Mouse (Mus musculus) midbrain, embryonic 12.5 days (tissue): ENCODE measurements around the gene Gpsm3. TPM values are rescaled to one million over a fixed set of nuclear protein-coding genes. Genes with fewer than 3 reads are reported as not detected.

ENCODE experiments used
- ATAC-seq: fragments of 200-750 bp; cut with Nextera tagmentation; 2 replicates; pipeline ENCODE4 v1.8.0; 2017; ENCODE audit warnings: low read depth, moderate TSS enrichment, moderate library complexity; ENCODE audit not compliant: low FRiP score
- H3K27ac ChIP-seq: fragments of 300-500 bp; sonication (generic); replicated peaks from 2 replicates; pipeline ENCODE4 v1.5.1; 2016; ENCODE audit warnings: mild to moderate bottlenecking
- H3K27me3 ChIP-seq: fragments of 300-500 bp; sonication (generic); 2 replicates; pipeline ENCODE4 v1.6.1; 2016; ENCODE audit warnings: mild to moderate bottlenecking
- H3K36me3 ChIP-seq: fragments of 300-500 bp; sonication (generic); 2 replicates; pipeline ENCODE4 v1.6.1; 2016
- H3K4me1 ChIP-seq: fragments of 300-500 bp; sonication (generic); 2 replicates; pipeline ENCODE4 v1.6.1; 2016
- H3K4me2 ChIP-seq: fragments of 300-500 bp; sonication (generic); replicated peaks from 2 replicates; pipeline ENCODE4 v1.6.1; 2016; ENCODE audit warnings: mild to moderate bottlenecking, moderate library complexity
- H3K4me3 ChIP-seq: fragments of 300-500 bp; sonication (generic); 2 replicates; pipeline ENCODE4 v1.5.1; 2016; ENCODE audit warnings: mild to moderate bottlenecking
- H3K9ac ChIP-seq: fragments of 300-500 bp; sonication (generic); replicated peaks from 2 replicates; pipeline ENCODE4 v1.6.1; 2016; ENCODE audit warnings: mild to moderate bottlenecking, moderate library complexity
- H3K9me3 ChIP-seq: fragments of 300-500 bp; sonication (generic); 2 replicates; pipeline ENCODE4 v1.6.1; 2016; ENCODE audit warnings: mild to moderate bottlenecking
- WGBS: fragments of 180-500 bp; shearing (Covaris S2); methylation state at CpG from one replicate; pipeline ENCODE4 v1.1.7; 2016; 5-methylcytosine and 5-hydroxymethylcytosine counted together
- polyA plus RNA-seq: library from polyadenylated mRNA; unstranded; fragments of >200 nt; fragmentation: Nextera tagmentation; extraction: Ambion mirVana; gene quantifications from 2 replicates; pipeline ENCODE4 v1.2.1, GENCODE M21; 2016

Gpsm3 gene
- polyA plus RNA-seq, 1 experiment from 2014 or later, result 3.3 TPM

- 83% methylated on average over 8 of the region's 8 CpGs for WGBS
- ATAC-seq, result no peak
- no peaks in the 10 kb centered on the region for H3K9me3 ChIP-seq
- no peaks in the 10 kb centered on the region for H3K27me3 ChIP-seq
- H3K4me2 ChIP-seq, result no peak overlapping the region
- 0 out of 2 replicates have a peak overlapping the region, but pooled peaks have one; percentile 6 for H3K27ac ChIP-seq
- H3K36me3 ChIP-seq, result no peaks in the 10 kb centered on the region
- peaks cover 22% of the 10 kb centered on the region for H3K4me1 ChIP-seq
- H3K9ac ChIP-seq, result no peak overlapping the region
- H3K4me3 ChIP-seq, result no peak overlapping the region
Observed at GRCm38 (mm10) chr17:34583819-34584218, 5.8 kb upstream of the Gpsm3 start.

- no peaks in the 10 kb centered on the region for H3K36me3 ChIP-seq
- no peak overlapping the region for H3K4me2 ChIP-seq
- H3K4me3 ChIP-seq, result no peak overlapping the region
- peaks cover 35% of the 10 kb centered on the region for H3K4me1 ChIP-seq
- no peaks in the 10 kb centered on the region for H3K27me3 ChIP-seq
- no peaks in the 10 kb centered on the region for H3K9me3 ChIP-seq
- H3K27ac ChIP-seq, result no peak overlapping the region; the same call in 1 of the 2 replicates
- no peak for ATAC-seq
- 88% methylated on average over 8 of the region's 8 CpGs for WGBS
- H3K9ac ChIP-seq, result peak overlapping the region; percentile 87; the same call in 1 of the 2 replicates
Observed at GRCm38 (mm10) chr17:34585121-34585520, 4.5 kb upstream of the Gpsm3 start.

DNA sequence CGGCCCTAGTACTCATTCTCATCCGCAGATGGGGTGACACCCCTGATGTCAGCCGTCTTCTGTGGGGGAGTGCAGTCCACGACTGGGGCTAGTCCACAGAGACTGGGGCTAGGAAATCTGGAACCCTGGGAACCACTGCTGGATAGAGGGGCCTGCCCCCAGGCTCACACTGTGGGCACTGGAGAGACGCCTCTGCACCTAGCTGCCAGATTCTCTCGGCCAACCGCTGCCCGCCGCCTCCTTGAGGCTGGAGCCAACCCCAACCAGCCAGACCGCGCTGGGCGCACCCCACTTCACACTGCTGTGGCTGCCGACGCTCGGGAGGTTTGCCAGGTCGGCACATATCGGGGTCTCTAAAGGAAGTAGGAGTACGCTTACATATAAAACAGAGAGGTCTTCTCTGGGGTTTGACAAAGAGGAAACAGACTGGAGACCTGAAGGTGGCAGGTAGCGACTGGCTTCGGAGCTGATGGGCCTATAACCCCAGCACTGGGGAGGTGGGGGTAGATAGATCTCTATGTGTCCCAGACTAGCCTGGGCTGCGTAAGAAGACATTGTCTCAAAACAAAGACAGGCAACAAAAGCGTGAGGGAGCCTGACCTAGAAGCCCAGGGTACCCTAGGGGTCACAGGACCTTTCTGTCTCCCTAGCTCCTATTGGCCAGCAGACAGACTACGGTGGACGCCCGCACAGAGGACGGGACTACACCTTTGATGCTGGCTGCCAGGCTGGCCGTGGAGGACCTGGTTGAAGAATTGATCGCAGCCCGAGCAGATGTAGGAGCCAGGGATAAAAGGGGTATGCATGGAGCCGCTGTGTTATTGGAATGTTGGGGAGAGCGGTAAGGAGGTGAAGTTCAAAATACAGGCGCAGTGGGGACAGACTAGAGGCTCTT, 3.5 kb upstream of the Gpsm3 start:
- peak overlapping the region; percentile 99 for H3K27ac ChIP-seq
- ATAC-seq, result peak; percentile 36
- no peaks in the 10 kb centered on the region for H3K9me3 ChIP-seq
- peaks cover 45% of the 10 kb centered on the region for H3K4me1 ChIP-seq
- H3K9ac ChIP-seq, result peak overlapping the region; percentile 87
- no peaks in the 10 kb centered on the region for H3K27me3 ChIP-seq
- peak overlapping the region; percentile 72 for H3K4me2 ChIP-seq
- H3K36me3 ChIP-seq, result no peaks in the 10 kb centered on the region
- 15% methylated on average over 32 of the region's 32 CpGs for WGBS
- H3K4me3 ChIP-seq, result peak overlapping the region; percentile 77

DNA sequence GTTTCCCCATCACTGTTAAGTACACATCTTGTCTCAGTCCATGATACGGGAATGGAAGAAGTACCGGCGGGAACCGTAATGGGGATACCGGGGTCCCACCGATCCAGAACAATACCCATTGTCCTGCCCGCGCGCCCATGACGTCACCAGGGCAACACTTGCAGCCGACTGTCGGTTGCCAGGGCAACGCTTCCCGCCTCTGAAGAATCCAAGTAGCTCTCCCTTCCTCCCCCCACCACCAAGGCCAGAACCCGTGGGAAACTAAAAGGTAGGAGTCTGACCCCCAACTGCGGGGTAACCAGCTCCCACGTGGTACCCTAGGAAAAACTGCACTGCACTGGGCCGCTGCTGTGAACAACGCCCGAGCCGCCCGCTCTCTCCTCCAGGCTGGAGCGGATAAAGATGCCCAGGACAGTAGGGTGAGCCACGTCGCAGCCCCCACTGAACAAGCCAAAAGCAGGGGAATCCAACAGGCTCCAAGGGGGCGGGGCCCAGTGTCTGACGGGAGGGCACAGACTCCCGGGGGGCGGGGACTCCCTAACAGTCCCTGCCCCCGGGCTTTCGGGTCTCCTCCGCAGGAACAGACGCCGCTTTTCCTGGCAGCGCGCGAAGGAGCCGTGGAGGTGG, 2.7 kb upstream of the Gpsm3 start:
- no peaks in the 10 kb centered on the region for H3K36me3 ChIP-seq
- H3K27ac ChIP-seq, result peak overlapping the region; percentile 99
- peak overlapping the region; percentile 87 for H3K9ac ChIP-seq
- H3K4me2 ChIP-seq, result peak overlapping the region; percentile 72
- peaks cover 51% of the 10 kb centered on the region for H3K4me1 ChIP-seq
- no peaks in the 10 kb centered on the region for H3K9me3 ChIP-seq
- H3K4me3 ChIP-seq, result peak overlapping the region; percentile 77
- no peaks in the 10 kb centered on the region for H3K27me3 ChIP-seq
- under 1% methylated on average over 38 of the region's 38 CpGs for WGBS
- peak; percentile 81 for ATAC-seq

GRCm38 (mm10) chr17:34587423-34587811, 2.2 kb upstream of the Gpsm3 start:
- peak overlapping the region; percentile 72 for H3K4me2 ChIP-seq
- no peaks in the 10 kb centered on the region for H3K9me3 ChIP-seq
- WGBS, result 1% methylated on average over 46 of the region's 50 CpGs
- peak overlapping the region; percentile 77 for H3K4me3 ChIP-seq
- H3K27me3 ChIP-seq, result no peaks in the 10 kb centered on the region
- H3K27ac ChIP-seq, result peak overlapping the region; percentile 99
- ATAC-seq, result peak; percentile 83
- peaks cover 51% of the 10 kb centered on the region for H3K4me1 ChIP-seq
- peak overlapping the region; percentile 87 for H3K9ac ChIP-seq
- no peaks in the 10 kb centered on the region for H3K36me3 ChIP-seq

GRCm38 (mm10) chr17:34587814-34588213, 1.8 kb upstream of the Gpsm3 start:
- 5% methylated on average over 19 of the region's 19 CpGs for WGBS
- Histone ChIP-seq H3K9ac (peak overlapping the region; percentile 87), H3K9me3 (no peaks in the 10 kb centered on the region), H3K27ac (peak overlapping the region; percentile 99), H3K36me3 (no peaks in the 10 kb centered on the region), H3K27me3 (no peaks in the 10 kb centered on the region), H3K4me1 (peaks cover 54% of the 10 kb centered on the region), H3K4me3 (peak overlapping the region; percentile 77), H3K4me2 (peak overlapping the region; percentile 72)
- ATAC-seq, result no peak

- ATAC-seq, result no peak
- Histone ChIP-seq H3K4me3 (no peak overlapping the region), H3K36me3 (no peaks in the 10 kb centered on the region), H3K4me2 (no peak overlapping the region), H3K4me1 (peaks cover 63% of the 10 kb centered on the region), H3K9ac (no peak overlapping the region), H3K27ac (no peak overlapping the region), H3K9me3 (no peaks in the 10 kb centered on the region), H3K27me3 (no peaks in the 10 kb centered on the region)
- WGBS, result 73% methylated on average over 3 of the region's 3 CpGs
Observed at GRCm38 (mm10) chr17:34588767-34589166, 839 bp upstream of the Gpsm3 start.

GRCm38 (mm10) chr17:34589206-34589605, 400 bp upstream of the Gpsm3 start:
- Histone ChIP-seq H3K9ac (no peak overlapping the region), H3K4me1 (peaks cover 67% of the 10 kb centered on the region), H3K4me3 (no peak overlapping the region), H3K9me3 (no peaks in the 10 kb centered on the region), H3K36me3 (peaks cover under 1% of the 10 kb centered on the region; the same call in 1 of the 2 replicates), H3K27me3 (no peaks in the 10 kb centered on the region), H3K4me2 (0 out of 2 replicates have a peak overlapping the region, but pooled peaks have one; percentile 9), H3K27ac (no peak overlapping the region)
- ATAC-seq, result no peak
- WGBS, result 47% methylated on average over 7 of the region's 7 CpGs

- H3K9me3 ChIP-seq, result no peaks in the 10 kb centered on the region
- H3K4me1 ChIP-seq, result peaks cover 79% of the 10 kb centered on the region
- peak overlapping the region; percentile 99 for H3K9ac ChIP-seq
- H3K4me3 ChIP-seq, result peak overlapping the region; percentile 89; the same call in 1 of the 2 replicates
- H3K27me3 ChIP-seq, result no peaks in the 10 kb centered on the region
- peak overlapping the region; percentile 99 for H3K27ac ChIP-seq
- H3K36me3 ChIP-seq, result peaks cover 12% of the 10 kb centered on the region
- H3K4me2 ChIP-seq, result peak overlapping the region; percentile 87
- ATAC-seq, result no peak
- WGBS, result 59% methylated on average over 15 of the region's 15 CpGs
Observed at GRCm38 (mm10) chr17:34590154-34590987, 765 bp downstream of the Gpsm3 start.

GRCm38 (mm10) chr17:34591029-34591993, 1.7 kb downstream of the Gpsm3 start, which contains the start of gene Pbx2:
Pbx2 (plus strand) TSS chr17:34591266.
- Histone ChIP-seq H3K27me3 (no peaks in the 10 kb centered on the region), H3K27ac (peak within 1 kb of the TSS; percentile 99), H3K4me1 (peaks cover 79% of the 10 kb centered on the region), H3K9me3 (no peaks in the 10 kb centered on the region), H3K9ac (peak within 1 kb of the TSS; percentile 99), H3K4me3 (peak within 1 kb of the TSS; percentile 89), H3K4me2 (peak within 1 kb of the TSS; percentile 87), H3K36me3 (peaks cover 21% of the 10 kb centered on the region)
- WGBS, result 1% methylated on average over 21 of the region's 21 CpGs
- peak; percentile 13 for ATAC-seq
